Mouse (Mus musculus) right cerebral cortex, postnatal 25 days (tissue): ENCODE measurements at regions not wholly inside any gene's neighbourhood (a gene's known extent, or its start where the extent isn't known, plus 50 kb on each side); places are given as distances from the start of the nearest gene placed in this dataset.
"Not testable (repeated sequence)": the region's sequence is repeated elsewhere in the genome, so short reads cannot be mapped to it uniquely, and the experiment has no call there.

Source experiments
- DNase-seq: peaks from one replicate; pipeline ENCODE4 v3.0.0; 2022

DNA sequence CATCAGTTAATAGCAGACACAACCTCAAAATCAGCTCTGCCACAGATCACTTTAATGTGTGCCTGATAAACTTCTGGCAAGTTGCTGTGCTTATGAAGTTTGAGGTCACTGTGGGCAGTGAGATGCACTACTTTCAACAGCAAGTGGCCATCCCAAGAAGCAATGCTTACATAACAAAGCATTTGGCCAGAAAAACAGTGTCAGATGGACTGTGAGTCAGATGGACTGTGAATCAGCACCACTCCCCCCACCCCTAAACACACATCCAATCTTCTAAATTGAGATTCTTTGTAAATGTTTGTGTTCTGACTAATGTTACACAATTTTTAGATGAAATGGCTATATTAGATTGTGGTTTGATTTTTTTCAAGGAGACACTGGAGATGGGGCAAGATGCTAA, 550.7 kb downstream of the Nxph1 start:
- peak; percentile 3 for DNase-seq

DNA sequence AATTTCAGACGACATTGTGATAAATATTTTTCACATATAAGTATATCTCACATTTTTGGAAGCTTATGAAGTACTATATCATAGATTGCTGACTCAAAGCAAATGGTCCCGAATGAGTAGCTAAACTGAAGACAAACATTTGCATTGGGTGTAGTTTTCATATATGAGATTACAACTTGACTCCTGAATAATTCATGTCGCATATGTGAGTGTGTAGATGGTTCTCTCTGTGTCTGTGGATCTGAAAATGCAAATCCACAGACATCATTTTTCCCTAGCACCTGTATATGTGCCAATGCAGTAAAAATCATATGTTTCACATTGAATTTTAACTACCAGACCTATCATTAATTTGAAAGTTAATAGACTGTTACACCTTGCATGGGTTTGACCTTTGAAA, 586.2 kb downstream of the Nxph1 start:
- DNase-seq: no peak

DNA sequence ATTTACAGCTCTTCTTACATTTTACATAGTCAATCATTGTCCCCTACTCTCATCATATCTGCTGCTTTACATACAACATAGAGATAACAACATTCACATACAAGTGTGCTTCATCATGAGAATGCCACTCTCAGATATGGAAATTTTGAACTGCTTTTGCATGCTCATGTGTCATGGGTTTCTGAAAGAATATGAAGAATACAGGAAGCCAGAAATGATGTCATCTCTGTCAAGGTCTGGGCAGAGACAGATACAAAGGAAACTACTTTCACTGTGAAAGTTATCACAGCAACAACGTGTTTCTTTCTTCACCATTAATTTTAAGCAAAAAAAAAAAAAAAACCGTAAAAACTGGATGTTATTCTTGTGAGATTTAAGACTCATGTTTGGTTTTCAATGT, 590.5 kb downstream of the Nxph1 start:
- no peak for DNase-seq

DNA sequence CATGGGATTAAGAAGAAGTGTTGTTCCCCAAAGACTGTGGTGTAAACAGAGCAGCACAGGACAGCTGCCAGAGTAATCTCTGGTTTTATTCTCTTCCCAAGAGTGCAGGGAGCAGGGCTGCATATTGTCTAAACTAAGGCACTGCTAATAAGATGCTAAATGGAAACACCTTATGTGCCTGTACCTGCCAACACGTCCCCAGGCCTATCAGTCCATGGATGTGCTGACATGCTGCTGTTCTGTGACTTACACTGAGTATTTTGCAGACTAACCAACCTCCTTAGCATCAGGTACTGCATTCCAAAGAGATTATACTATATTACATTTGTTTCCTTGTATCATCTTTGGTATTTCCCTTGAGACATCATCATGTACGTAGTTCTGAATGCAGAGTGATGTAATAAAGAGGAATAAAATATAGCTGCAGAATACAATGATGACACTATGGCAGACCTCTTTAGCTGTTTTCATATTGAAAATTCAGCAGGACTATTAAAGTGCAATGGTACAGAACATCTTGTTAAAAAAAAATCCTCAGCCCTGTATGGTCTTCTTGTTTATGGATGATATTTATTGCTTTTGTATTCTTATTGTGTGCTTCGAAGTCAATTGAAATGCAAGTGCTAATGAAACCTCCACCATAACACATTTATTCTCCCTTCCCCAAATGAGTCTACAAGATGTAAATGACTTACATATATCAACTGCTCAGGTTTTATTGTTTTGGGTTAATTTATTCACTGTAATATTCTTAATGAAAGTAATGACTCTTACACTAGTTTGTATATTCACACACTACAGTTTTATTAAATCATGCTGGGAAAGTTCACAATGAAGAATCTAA, 602.1 kb downstream of the Nxph1 start:
- DNase-seq: no peak

DNA sequence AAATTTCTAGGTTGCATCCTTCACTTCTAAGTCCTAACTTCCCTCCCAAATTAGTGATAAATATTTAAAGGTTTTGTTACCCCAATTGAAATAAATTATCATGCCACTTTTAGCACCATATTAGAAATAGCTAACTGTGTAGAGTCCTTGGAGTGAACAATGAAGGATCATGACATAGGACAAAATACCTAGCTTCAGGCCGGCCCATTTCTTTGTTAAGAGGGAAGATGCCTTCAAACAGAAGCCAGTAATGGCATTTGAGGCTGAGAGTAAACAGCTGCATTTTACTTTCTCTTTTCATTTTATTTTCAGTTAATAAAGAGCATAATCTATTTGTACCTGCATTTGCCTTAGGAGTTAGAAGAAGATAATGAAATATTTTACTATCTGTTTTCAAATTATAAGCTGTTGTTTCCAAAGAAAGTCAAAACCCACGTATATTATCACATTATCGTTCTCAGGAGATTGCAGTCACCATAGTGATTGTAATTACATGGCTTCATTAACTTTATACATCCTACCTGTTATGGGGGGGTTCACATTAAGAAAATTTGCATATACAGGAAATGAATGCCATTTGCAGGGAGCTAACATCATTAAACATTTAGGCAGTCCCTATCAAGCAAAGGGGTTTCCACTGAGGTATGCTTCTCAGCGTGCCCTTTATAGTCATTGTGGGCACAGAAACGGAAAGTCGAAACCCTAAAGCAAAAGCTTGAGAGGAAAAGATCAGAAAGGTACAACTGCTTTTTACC, 615.2 kb downstream of the Nxph1 start:
- no peak for DNase-seq

DNA sequence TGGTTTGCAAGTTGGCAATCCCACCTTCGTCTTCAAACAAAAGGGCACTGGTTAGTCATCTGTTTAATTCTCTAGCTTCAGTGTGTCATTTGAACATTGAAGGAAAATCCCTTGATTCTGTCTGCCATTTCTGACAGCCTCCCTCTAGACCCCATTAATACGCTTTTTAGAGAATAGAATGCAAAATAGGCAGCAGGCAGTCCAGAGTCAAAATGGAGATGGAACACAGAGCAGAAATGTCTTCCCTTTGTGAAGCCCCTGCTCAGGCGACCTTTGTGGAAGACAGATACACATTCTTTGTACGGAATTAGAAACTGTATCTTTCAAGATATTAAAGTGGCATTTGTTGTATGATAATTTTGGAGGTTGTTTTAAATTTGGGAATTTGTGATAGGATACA, 623.6 kb downstream of the Nxph1 start:
- no peak for DNase-seq

DNA sequence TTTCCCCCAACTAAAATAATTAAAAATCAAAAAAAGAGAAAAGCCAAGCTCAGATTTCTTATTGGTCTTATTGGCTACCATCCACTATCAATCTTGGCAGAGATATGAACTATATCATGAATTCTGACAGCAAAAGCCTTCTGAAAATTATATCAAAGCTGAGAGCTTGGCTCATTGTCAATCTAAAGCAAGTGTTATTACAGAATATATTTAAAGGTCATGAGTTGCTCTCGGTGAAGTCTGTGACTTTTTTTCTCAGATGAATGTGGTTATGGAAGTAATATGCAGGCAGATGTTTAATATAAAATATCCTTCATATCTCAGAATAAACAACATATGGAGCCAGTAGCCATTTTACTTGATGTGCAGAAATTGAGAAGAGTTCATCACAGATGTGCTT, 645.2 kb downstream of the Nxph1 start:
- DNase-seq: no peak

DNA sequence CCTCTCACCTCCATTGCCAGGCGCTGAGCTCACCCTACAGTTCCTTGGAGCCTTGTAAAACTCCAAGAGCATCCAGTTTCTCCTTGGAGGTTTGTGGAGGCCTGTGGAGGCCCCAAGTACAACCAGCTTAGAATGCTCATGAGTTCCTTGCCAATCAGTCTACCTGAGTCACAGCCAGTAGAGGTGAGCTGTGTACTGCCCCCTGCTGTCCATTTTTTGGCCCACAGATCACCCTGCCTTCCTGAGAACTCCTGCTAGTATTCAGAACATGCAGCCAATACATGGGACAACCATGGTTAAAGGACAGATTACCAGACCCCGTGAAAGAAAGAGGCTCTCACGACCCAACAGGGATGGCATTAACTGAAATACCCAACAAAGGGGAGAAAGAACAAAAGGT, 651.2 kb downstream of the Nxph1 start:
- DNase-seq: no peak

DNA sequence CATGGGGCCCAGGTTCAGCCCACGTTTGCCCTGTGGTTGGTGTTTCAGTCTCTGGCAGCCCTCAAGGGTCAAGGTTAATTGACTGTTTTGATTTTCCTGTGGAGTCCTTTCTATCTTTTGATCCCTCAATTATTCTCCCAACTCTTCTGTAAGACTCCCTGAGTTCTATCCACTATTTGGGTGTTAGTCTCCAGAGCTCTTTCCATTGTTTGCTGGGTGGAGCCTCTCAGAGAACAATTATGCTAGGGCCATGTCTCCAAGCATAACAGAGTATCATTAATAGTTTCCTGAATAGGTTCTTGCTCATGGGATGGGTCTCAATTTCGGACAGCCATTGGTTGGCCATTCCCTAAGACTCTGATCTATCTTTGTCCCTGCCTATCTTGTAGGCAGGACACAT, 685.7 kb downstream of the Nxph1 start:
- DNase-seq: no peak

DNA sequence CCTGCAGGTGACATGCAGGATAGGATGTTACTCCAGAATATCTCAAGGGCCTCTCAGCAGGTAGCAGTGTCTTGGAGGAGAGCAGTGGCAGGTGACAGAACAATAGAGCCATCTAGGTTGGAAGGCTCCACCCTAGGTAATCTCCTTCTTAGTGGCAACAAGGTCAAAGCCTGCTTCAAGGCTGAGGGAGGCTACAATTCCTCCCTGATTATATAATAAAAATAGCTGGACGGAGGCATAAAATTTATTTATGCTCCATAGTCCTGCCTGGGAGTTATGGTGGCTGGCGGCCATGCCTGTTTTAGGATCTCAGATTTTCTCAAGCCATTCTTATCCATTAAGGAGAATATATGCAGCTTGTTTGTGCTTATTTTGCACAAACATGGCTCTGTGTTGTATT, 695.2 kb downstream of the Nxph1 start:
- DNase-seq: not testable (repeated sequence)

DNA sequence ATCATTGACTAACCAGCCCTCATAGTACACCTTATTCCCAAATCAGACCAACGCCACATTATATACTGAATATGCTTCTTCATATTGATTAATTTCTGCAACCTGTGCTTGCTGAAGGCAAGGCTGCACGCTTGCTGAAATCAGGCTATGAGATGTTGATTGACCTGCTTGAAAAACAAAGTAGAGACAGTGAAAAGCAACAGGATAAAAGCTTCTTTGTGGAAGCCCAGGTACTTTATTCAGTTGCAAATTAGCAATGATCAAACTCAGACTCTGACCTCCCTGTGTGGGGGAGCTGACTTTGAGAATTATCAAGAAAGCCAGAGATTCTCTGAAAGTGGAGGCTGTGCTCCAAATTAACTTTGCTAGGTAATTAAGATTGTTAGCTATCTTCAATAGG, 695.7 kb downstream of the Nxph1 start:
- not testable (repeated sequence) for DNase-seq

DNA sequence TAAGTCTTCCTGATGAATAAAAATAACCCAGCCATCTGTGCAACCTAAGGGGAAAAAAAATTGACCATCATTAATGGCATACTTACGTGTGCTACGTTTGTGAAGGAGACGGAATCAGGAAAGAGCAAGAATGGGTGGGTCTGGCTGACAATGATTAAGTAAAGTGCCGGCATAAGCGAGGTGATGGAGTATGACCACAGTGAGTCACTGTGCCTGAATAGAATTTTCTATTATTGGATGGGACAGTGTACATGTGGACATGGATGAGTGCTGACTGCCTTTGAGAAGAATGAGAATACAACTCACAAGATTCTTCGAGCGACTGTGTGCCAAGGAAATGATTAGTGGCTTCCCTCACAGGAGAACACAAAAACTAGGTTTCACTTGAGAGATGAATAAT, 711.4 kb downstream of the Nxph1 start:
- no peak for DNase-seq

DNA sequence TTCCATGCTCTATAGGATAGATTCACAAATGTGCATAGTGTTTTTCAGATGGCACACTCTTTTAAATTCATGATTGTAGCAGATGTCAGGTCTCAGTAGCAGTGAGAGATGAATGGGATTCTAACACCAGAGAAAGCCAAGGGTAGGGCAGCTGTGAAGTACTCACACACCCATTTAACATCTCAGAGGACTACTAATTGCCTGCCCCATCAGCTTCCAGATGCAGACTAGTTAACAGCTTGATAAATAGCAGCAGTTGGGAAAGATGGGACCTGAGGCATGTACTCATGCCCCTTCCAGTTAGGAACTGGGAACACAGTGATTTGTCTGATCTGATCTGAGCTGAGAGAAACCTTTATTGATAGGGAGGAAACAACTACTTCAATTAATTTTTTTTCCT, 737.0 kb downstream of the Nxph1 start:
- no peak for DNase-seq

DNA sequence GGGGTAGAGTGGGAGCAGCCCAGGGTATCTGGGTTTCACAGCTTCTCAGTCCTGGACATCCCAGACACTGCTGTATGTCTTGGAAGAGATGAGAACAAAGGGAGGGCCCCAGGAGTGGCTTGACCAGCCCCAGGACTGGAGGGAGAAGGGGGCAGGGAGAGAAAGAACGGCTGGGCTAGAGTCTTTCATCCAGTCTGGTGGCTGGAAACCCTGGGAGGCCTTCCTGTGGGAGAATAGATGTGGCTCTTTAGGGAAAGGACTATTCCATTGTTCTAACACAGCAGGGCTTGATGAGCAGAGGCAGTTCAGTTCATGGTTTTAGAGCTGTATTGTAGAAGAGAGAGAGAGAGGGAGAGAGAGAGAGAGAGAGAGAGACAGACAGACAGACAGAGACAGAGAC, 745.5 kb downstream of the Nxph1 start:
- DNase-seq: no peak

DNA sequence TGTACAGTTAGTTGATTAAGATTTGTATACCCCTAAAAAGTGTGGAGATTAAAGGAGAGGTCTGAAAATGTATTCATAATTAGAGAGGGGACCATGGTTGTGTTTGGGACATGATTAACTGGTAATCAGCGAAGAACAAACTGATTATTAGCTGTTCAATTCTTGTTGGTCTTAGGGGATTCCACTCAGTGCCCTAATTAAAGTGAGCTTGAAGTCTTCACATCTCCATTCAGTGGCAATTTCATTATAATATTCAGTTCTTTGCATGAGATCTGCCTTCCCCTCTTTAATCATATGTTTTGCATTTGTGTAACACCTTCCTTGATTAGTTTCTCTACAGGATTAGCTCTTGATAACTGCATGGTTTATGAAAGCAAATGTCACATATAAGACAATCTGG, 749.5 kb downstream of the Nxph1 start:
- no peak for DNase-seq

DNA sequence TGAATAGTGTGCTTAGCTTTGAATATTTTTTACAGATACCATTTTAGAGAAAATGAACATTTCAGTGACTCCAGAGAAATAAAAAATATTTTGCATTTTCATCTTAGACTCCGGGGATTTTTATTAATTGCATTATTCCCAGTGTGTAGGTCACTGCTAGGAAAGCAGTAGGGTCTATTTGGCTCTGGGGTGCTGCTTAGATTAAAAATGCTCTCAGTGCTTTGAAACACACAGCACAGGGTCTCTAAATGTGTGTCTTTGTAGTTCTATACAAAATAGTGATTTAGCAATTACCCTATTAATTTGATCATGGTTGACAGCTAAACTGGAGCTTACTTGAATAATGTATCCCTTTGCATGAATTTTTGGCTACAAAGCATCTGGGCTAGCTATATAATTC, 750.0 kb downstream of the Nxph1 start:
- DNase-seq: no peak
